Mouse (Mus musculus): ENCODE results near the gene Rtbdn. TPM values are rescaled to one million over a fixed set of nuclear protein-coding genes. Genes with fewer than 3 reads are reported as not detected.

Rtbdn gene
- not detected in 2 replicates for polyA plus RNA-seq (2012; rRNA removed; ENCODE audit: low replicate concordance)

GRCm38 (mm10) chr8:84946528-84947240, at the start of gene Rtbdn:
Gene Rtbdn, plus strand, starts transcription at chr8:84946991.

GRCm38 (mm10) chr8:84901752-84902151, 45.0 kb upstream of the Rtbdn start, which contains the start of gene Klf1:
Gene Klf1, plus strand, starts transcription at chr8:84901928.

GRCm38 (mm10) chr8:84908421-84909161, 38.2 kb upstream of the Rtbdn start, which contains the start of gene Dnase2a:
Gene Dnase2a, plus strand, starts transcription at chr8:84908560.

GRCm38 (mm10) chr8:84936962-84937546, 9.7 kb upstream of the Rtbdn start, which contains the start of gene Mast1:
Gene Mast1, minus strand, starts transcription at chr8:84937359.

GRCm38 (mm10) chr8:84969241-84970134, 22.7 kb downstream of the Rtbdn start, which contains the start of the genes Gm49661, Prdx2 and Rnaseh2a:
Gene Gm49661, minus strand, starts transcription at chr8:84969433.
Gene Prdx2, plus strand, starts transcription at chr8:84969587.
Gene Rnaseh2a, minus strand, starts transcription at chr8:84969767.

GRCm38 (mm10) chr8:84978248-84978940, 31.6 kb downstream of the Rtbdn start, which contains the start of gene Junb:
Gene Junb, minus strand, starts transcription at chr8:84978718.

GRCm38 (mm10) chr8:84990349-84990748, 43.6 kb downstream of the Rtbdn start, which contains the start of gene Hook2:
Gene Hook2, plus strand, starts transcription at chr8:84990603.

Other genes with a start within 250 kb of the Rtbdn start
- gene Lyl1, start 245.5 kb upstream of the Rtbdn start, polyA plus RNA-seq (2012; rRNA removed; ENCODE audit: low replicate concordance) = 13.9 and 16.3 TPM in 2 replicates
- 0.86 and 1.6 TPM in 2 replicates for gene G430095P16Rik, start 224.0 kb upstream of the Rtbdn start, polyA plus RNA-seq (2012; rRNA removed; ENCODE audit: low replicate concordance)
- gene Nfix, start 146.6 kb upstream of the Rtbdn start, polyA plus RNA-seq (2012; rRNA removed; ENCODE audit: low replicate concordance) = 59.3 and 122 TPM in 2 replicates
- 4.0 TPM in 2 replicates for gene Dand5, start 124.2 kb upstream of the Rtbdn start, polyA plus RNA-seq (2012; rRNA removed; ENCODE audit: low replicate concordance)
- 10.2 and 33.6 TPM in 2 replicates for gene Gadd45gip1, start 115.5 kb upstream of the Rtbdn start, polyA plus RNA-seq (2012; rRNA removed; ENCODE audit: low replicate concordance)
- 104 and 105 TPM in 2 replicates for gene Rad23a, start 106.3 kb upstream of the Rtbdn start, polyA plus RNA-seq (2012; rRNA removed; ENCODE audit: low replicate concordance)
- 216 and 341 TPM in 2 replicates for gene Calr, start 100.1 kb upstream of the Rtbdn start, polyA plus RNA-seq (2012; rRNA removed; ENCODE audit: low replicate concordance)
- 43.3 and 77.7 TPM in 2 replicates for gene Farsa, start 90.0 kb upstream of the Rtbdn start, polyA plus RNA-seq (2012; rRNA removed; ENCODE audit: low replicate concordance)
- 1.1 and 2.7 TPM in 2 replicates for gene Syce2, start 74.9 kb upstream of the Rtbdn start, polyA plus RNA-seq (2012; rRNA removed; ENCODE audit: low replicate concordance)
- 87.4 and 112 TPM in 2 replicates for gene Gcdh, start 53.1 kb upstream of the Rtbdn start, polyA plus RNA-seq (2012; rRNA removed; ENCODE audit: low replicate concordance)
- 0.22 and 0.30 TPM in 2 replicates for gene Klf1, start 45.1 kb upstream of the Rtbdn start, polyA plus RNA-seq (2012; rRNA removed; ENCODE audit: low replicate concordance)
- gene Dnase2a, start 38.4 kb upstream of the Rtbdn start, polyA plus RNA-seq (2012; rRNA removed; ENCODE audit: low replicate concordance) = 29.4 and 31.5 TPM in 2 replicates
- 0.03 and 0.10 TPM in 2 replicates for gene Mast1, start 9.6 kb upstream of the Rtbdn start, polyA plus RNA-seq (2012; rRNA removed; ENCODE audit: low replicate concordance)
- gene Gm49661, start 22.4 kb downstream of the Rtbdn start, polyA plus RNA-seq (2012; rRNA removed; ENCODE audit: low replicate concordance) = not detected in 2 replicates
- gene Prdx2, start 22.6 kb downstream of the Rtbdn start, polyA plus RNA-seq (2012; rRNA removed; ENCODE audit: low replicate concordance) = 246 and 252 TPM in 2 replicates
- 38.6 and 47.8 TPM in 2 replicates for gene Rnaseh2a, start 22.8 kb downstream of the Rtbdn start, polyA plus RNA-seq (2012; rRNA removed; ENCODE audit: low replicate concordance)
- gene Junb, start 31.7 kb downstream of the Rtbdn start, polyA plus RNA-seq (2012; rRNA removed; ENCODE audit: low replicate concordance) = 35.0 and 39.1 TPM in 2 replicates
- 2.5 and 10.6 TPM in 2 replicates for gene Hook2, start 43.6 kb downstream of the Rtbdn start, polyA plus RNA-seq (2012; rRNA removed; ENCODE audit: low replicate concordance)
- not detected in 2 replicates for gene Best2, start 67.5 kb downstream of the Rtbdn start, polyA plus RNA-seq (2012; rRNA removed; ENCODE audit: low replicate concordance)
- 184 and 205 TPM in 2 replicates for gene Asna1, start 78.3 kb downstream of the Rtbdn start, polyA plus RNA-seq (2012; rRNA removed; ENCODE audit: low replicate concordance)
- 61.2 and 143 TPM in 2 replicates for gene Trir, start 79.8 kb downstream of the Rtbdn start, polyA plus RNA-seq (2012; rRNA removed; ENCODE audit: low replicate concordance)
- 74.9 and 104 TPM in 2 replicates for gene Tnpo2, start 89.9 kb downstream of the Rtbdn start, polyA plus RNA-seq (2012; rRNA removed; ENCODE audit: low replicate concordance)
- gene Fbxw9, start 113.1 kb downstream of the Rtbdn start, polyA plus RNA-seq (2012; rRNA removed; ENCODE audit: low replicate concordance) = 36.0 and 48.0 TPM in 2 replicates
- gene Gm5741, start 121.0 kb downstream of the Rtbdn start, polyA plus RNA-seq (2012; rRNA removed; ENCODE audit: low replicate concordance) = 0.85 TPM in 1 of 2 replicates, not detected in the other
- 31.5 and 54.1 TPM in 2 replicates for gene Dhps, start 124.8 kb downstream of the Rtbdn start, polyA plus RNA-seq (2012; rRNA removed; ENCODE audit: low replicate concordance)
- gene Wdr83os, start 133.7 kb downstream of the Rtbdn start, polyA plus RNA-seq (2012; rRNA removed; ENCODE audit: low replicate concordance) = 156 and 164 TPM in 2 replicates
- gene Wdr83, start 134.3 kb downstream of the Rtbdn start, polyA plus RNA-seq (2012; rRNA removed; ENCODE audit: low replicate concordance) = 33.8 and 37.5 TPM in 2 replicates
- gene Man2b1, start 136.3 kb downstream of the Rtbdn start, polyA plus RNA-seq (2012; rRNA removed; ENCODE audit: low replicate concordance) = 98.6 and 103 TPM in 2 replicates
- 0.86 and 1.5 TPM in 2 replicates for gene Zfp791, start 176.1 kb downstream of the Rtbdn start, polyA plus RNA-seq (2012; rRNA removed; ENCODE audit: low replicate concordance)
- not detected in 2 replicates for gene Cks1brt, start 204.9 kb downstream of the Rtbdn start, polyA plus RNA-seq (2012; rRNA removed; ENCODE audit: low replicate concordance)